ENCODE assay signal across 8 mouse cellular contexts in the genomic region with DNA sequence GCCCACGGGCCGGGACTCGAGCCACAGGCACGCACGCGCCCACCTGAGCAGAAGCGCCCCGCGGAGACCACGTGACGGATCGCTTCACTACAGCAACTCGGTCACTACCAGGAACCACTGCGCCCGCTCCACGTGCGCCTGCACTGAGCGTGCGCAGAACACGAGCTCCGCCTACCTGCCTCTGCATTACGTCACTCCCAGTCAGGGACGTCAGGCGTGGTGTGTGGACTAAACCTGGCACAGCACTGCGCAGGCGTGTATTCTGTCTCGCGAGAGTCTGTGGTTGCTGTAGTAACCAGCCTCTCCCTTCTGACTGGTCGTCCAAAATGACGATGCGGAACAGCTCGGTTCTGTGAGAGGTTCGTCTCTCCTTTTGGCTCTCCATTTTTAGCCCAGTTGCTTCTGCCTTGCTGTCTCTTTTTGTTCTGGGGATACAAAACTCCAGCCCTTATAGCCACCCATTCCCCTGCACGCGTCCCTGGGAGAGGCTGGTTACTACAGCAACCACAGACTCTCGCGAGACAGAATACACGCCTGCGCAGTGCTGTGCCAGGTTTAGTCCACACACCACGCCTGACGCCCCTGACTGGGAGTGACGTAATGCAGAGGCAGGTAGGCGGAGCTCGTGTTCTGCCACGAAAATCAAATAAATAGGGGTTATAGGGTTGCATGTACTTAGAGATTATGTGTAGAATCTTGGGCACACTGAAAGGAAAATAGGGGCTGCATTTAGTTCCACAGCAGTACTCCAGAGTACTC. TPM values are rescaled to one million over a fixed set of nuclear protein-coding genes. Genes with fewer than 3 reads are reported as not detected.
DNase-seq lines count a peak whose midpoint lies in the region; ATAC-seq lines count a peak whose summit lies in the region.

Rpp38 (minus strand) TSS at position 160 of the 759 bp plus-strand sequence.

- peaks cover 15% of the 10 kb centered on the region for H3K4me1 ChIP-seq in intestine, embryonic 14.5 days (replicated peaks; ENCODE audit: control insufficient read depth, insufficient read depth, low read length)

- peaks cover 11% of the 10 kb centered on the region; the same call in 1 of the 2 replicates for H3K27me3 ChIP-seq in intestine, embryonic 14.5 days (replicated peaks; ENCODE audit: control insufficient read depth, insufficient read depth, low read length)

- intact Hi-C loops in gastrocnemius, postnatal 14 days (cut with DNase I; ENCODE audit: low total_unique reads): no loop called here
- intact Hi-C loops in left cerebral cortex, postnatal 14 days (cut with DNase I): loop anchor here (2.0 to 5.0 kb wide), 2 partner anchors 48 to 215 kb away; partner anchors contain the start of gene Nmt2

- H3K36me3 ChIP-seq in intestine, embryonic 14.5 days (ENCODE audit: control insufficient read depth, insufficient read depth, low read length): peaks cover 20% of the 10 kb centered on the region

- peak; percentile 96 for DNase-seq in adipocyte (ENCODE audit: low spot score)
- DNase-seq in embryo, embryonic 10 days (ENCODE audit: low spot score): peak; percentile 99
- DNase-seq in gastrocnemius, postnatal 14 days: peak; percentile 93
- DNase-seq in intestine, embryonic 14.5 days (ENCODE audit: low spot score): peak; percentile 98
- peak; percentile 99 to 100 for DNase-seq in left cerebral cortex, postnatal 14 days (ENCODE audit: low spot score in 2 of 2)
- peak; percentile 98 for DNase-seq in mesoderm, embryonic 11.5 days (ENCODE audit: low read depth, low spot score)
- DNase-seq in right cerebral cortex, postnatal 36 days (ENCODE audit: low spot score in 2 of 2): peak; percentile 99 to 100
- peak; percentile 98 for DNase-seq in yolk sac, embryonic 10.5 days (ENCODE audit: low spot score)

- WGBS in intestine, embryonic 14.5 days: under 1% methylated on average over 45 of the region's 45 CpGs

- no peaks in the 10 kb centered on the region for H3K9me3 ChIP-seq in intestine, embryonic 14.5 days (ENCODE audit: control insufficient read depth, low read length)

- H3K4me2 ChIP-seq in intestine, embryonic 14.5 days (ENCODE audit: low read length): peak within 1 kb of the TSS; percentile 82

- peak; percentile 98 for ATAC-seq in intestine, embryonic 14.5 days (replicated peaks; ENCODE audit: low FRiP score, low TSS enrichment, low read depth)

- H3K9ac ChIP-seq in intestine, embryonic 14.5 days (ENCODE audit: low read length): peak within 1 kb of the TSS; percentile 79

- peak within 1 kb of the TSS; percentile 76 for H3K4me3 ChIP-seq in intestine, embryonic 14.5 days (ENCODE audit: low read depth, low read length)

- peak within 1 kb of the TSS; percentile 87 for H3K27ac ChIP-seq in intestine, embryonic 14.5 days (ENCODE audit: low read depth)

RNA-seq across cellular contexts. Expression of gene Rpp38, which starts in this region (rescaled TPM):
- total RNA-seq in gastrocnemius, postnatal 14 days (2021): 1 to 10 TPM; 5.2 to 5.6 TPM
- 28.3 and 36.5 TPM in 2 replicates for polyA plus RNA-seq in intestine, embryonic 14.5 days (2014; fragmentation: Nextera tagmentation; extraction: Ambion mirVana)
- 1 to 10 TPM; 7.9 to 8.4 TPM for total RNA-seq in left cerebral cortex, postnatal 14 days (2021)

Comparison
In these comparisons a context has a peak if more than half of its experiments do, and no peak if none do; other contexts are left out.
1. Peak in every context shown above with its lines: DNase-seq, ATAC-seq, H3K4me3 ChIP-seq and H3K27ac ChIP-seq.